Mouse (Mus musculus) megakaryocyte progenitor cell, adult 5-6 weeks (primary cell): ENCODE measurements at regions not wholly inside any gene's neighbourhood (a gene's known extent, or its start where the extent isn't known, plus 50 kb on each side); places are given as distances from the start of the nearest gene placed in this dataset.
A peak's percentile ranks its signal among the peaks of the same experiment; 100 is the strongest.

Experiments used
- ATAC-seq: replicated peaks from 2 replicates; pipeline ENCODE4 v1.8.0; 2016; ENCODE audit warnings: mild to moderate bottlenecking, moderate TSS enrichment, inconsistent platforms; ENCODE audit not compliant: poor library complexity

GRCm38 (mm10) chr17:27322891-27323509 is 118.7 kb upstream of the Lemd2 start:
- no peak for ATAC-seq

- no peak for ATAC-seq
Observed at GRCm38 (mm10) chr17:27318969-27319695, 114.9 kb upstream of the Lemd2 start.

DNA sequence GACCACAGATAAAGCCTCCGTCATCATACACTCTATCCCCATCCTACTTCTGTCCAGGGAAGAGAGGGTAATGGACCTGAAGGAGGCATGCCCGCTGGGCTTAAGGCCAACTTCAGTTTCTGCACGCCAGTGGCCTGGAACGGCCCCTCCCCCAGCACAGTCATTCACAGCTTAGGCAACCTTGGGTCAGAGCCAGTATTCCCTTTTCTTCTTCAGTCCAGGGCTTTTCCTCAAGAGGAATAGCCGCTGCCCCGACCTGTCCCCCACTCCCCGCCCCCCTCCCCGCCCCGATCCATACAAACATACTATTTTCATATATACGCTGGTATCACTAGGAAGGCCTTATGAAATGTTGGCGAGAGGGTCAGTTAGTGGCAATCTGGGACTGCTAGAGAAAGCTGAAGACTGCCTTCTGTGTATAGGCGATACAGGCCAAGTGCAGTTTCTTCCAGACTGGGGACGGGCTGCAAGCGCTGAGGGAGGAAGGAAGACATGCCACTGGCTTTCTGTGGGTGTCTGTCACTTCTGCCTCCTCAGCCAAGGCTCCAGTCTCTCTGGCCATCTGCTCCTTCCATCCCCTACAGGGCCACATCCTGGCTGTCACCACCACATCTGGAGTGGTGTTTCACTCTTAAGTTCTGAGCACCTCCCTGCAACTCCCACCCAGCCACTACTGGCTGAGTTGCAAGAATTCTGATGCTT is 113.5 kb upstream of the Lemd2 start:
- ATAC-seq = peak; percentile 37; the same call in 1 of the 2 replicates

DNA sequence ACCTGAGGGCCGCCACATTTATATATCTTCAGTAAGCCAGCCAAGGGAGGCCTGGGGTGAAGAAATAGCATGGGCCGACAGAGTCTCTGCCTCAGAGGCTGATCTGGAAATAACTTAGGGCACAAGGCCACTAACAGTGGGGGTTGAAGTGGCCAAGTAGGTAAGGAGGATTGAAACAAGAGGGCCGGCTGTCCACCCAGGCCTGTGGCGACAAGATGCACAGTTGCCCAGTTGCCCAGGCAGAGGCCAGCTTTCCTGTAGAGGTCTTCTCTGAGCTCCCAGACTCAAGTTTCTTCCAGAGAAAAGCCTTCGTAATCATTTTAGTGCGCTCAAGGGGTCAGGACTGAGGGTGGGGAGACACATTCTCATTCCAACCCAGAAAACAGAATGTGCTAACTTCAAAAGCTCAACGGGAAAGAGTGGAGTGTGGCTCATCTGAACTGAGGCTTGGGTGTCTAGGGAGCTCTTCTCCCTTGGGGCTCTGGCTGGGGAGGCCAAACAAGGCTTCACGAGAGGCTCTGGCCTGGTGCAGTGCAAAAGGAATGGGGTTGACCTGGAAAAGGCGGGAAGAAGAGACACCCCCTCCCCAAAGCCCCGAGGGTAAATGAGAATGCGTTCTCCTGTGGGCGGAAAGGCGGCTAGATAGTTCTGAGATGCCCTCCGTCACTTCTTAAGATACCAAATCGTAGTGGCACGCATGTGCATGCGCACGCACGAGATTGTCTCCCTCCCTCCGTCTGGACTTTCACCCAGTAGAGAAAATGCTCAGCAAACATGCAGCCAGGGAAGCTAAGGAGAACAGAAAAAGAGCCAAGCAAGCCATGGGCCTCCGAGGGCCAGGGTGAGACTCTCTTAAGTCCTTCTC is 112.7 kb upstream of the Lemd2 start:
- ATAC-seq = no peak

- no peak for ATAC-seq
Observed at GRCm38 (mm10) chr17:27315947-27316628, 111.8 kb upstream of the Lemd2 start.

GRCm38 (mm10) chr17:27315428-27315827 is 111.2 kb upstream of the Lemd2 start:
- no peak for ATAC-seq

GRCm38 (mm10) chr17:27314821-27315392 is 110.6 kb upstream of the Lemd2 start:
- ATAC-seq = no peak

- ATAC-seq = no peak
Observed at GRCm38 (mm10) chr17:27308933-27309332, 104.7 kb upstream of the Lemd2 start.

DNA sequence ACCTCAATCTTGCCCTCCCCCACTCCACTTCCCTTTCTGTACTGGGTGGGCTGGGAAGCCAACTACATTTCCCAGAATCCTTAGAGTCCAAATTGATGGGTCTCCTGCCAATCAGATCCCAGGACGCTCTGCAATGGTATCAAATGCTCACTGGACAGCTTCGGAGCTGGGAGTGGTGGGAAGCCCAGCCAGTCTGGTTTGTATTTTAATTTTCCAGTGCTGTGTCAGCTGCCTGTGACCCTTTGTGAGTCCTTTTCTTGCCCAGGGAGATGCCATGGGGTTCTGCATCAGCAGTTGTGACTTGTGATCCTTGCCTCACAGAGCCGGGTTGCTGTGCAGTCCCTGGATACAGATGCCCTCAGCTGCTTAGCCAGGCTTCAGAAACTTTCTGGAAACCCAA is 100.6 kb upstream of the Lemd2 start:
- ATAC-seq = no peak

- ATAC-seq = no peak
Observed at GRCm38 (mm10) chr17:27303633-27304479, 99.6 kb upstream of the Lemd2 start.

- no peak for ATAC-seq
Observed at GRCm38 (mm10) chr17:27303061-27303460, 98.8 kb upstream of the Lemd2 start.

DNA sequence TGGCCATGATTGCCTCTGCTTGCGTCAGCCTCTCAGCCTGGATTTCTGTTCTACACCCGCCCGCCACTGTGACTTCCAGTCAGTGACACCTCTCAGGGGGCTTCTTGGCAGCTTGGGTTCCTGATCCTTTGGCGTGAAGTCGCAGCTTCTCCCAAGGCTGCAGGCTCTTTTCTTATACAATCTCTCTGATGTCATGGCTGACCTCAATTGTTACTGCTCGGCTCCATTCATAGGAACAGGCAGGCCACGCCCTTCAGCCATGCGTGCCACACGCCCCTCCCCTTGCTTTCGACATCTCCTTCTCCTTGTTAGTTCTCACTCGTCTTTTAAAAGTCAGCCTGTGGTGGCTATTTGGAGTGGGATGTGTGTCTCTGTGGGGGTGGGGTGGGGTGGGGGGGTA is 97.1 kb upstream of the Lemd2 start:
- ATAC-seq = peak; percentile 52; the same call in 1 of the 2 replicates

DNA sequence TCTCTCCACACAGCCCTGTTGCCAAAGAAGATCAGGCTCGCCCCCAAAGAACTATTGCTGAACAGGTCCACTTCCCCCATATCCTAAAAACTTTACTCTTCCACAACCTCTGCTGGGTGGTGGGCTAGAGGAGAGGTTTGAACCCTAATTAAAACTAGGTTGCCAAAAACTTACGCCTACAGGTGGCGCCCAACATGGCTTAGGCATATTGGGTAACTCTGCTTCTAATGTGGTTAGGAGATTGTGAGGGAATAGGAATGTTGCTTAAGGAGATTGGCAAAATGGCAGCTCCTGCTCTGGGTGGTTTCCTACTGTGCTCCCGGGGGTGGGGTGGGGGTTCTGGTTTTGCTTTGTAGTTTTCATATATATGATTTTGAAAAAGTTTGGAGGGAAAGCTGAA is 95.0 kb upstream of the Lemd2 start:
- no peak for ATAC-seq

DNA sequence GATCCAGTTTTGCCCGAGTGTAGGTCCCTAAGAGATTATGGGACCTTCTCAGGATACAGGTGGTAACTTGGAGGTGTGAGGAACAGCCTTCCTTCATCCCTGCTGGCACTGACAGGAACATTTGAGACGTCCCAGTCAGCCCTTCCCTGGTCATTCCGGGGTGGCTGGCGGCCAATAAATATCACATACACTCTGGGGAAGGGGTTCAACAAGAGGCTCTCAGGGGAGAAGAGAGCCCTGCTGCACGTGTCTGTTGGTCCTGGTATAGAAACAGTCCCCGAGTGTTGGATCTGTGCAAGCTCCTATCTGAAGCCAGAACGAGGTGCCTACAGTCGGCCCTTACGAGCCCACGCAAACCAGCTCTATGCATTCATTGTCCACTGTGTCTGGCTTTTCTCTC is 94.1 kb upstream of the Lemd2 start:
- no peak for ATAC-seq

GRCm38 (mm10) chr17:27296156-27296555 is 91.9 kb upstream of the Lemd2 start:
- ATAC-seq = no peak

DNA sequence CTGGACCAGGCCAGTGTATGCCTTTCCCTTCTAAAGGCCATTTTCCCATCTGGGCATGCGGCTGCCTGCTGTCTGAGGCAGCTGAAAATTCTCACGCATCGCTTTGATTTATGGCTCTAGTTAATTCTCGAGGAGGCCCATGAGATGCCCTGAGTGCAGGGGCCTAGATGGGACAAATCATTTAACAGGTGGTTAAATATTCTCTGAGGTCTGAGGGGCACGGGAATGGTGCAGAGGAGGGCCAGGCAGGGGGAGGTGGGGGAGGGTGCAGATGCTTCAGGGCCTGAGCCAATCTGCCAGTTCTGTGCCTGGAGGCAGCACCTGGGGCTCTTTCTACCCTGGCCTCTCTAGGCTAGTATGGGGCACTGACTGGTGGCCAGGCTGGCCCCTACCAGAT is 89.9 kb upstream of the Lemd2 start:
- no peak for ATAC-seq

- ATAC-seq = no peak
Observed at GRCm38 (mm10) chr17:27293586-27294207, 89.4 kb upstream of the Lemd2 start.

- ATAC-seq = no peak
Observed at GRCm38 (mm10) chr17:27291673-27292072, 87.4 kb upstream of the Lemd2 start.

DNA sequence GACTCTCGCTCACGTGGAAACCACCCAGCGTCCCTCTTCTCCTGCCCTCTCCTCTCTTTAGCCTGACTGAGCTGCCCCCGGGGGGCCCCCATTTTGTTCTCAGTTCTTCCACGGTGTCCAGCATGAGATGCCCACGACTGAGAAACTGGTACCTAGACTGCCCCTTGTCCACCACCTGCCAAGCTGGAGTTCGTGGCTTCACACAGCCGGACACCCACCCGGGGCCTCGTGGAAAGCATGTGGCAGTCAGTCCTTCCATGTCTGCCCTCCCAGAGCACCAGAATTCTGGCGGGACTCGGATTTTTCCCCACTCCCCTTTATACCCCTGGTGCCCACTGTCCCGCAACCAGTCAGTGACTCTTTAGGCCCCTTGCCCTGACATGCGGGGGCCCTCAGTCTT is 86.9 kb upstream of the Lemd2 start:
- no peak for ATAC-seq
